Mouse (Mus musculus): ENCODE measurements around the gene Il5. TPM values are rescaled to one million over a fixed set of nuclear protein-coding genes. Genes with fewer than 3 reads are reported as not detected.
A peak's percentile ranks its signal among the peaks of the same experiment; 100 is the strongest.

Gene Il5
- polyA plus RNA-seq, 1 experiment from 2014 or later = not detected

- Histone ChIP-seq H3K9ac (replicated peaks) (no peak overlapping the region; the same call in 1 of the 2 replicates), H3K4me1 (replicated peaks) (peaks cover 29% of the 10 kb centered on the region), H3K36me3 (no peaks in the 10 kb centered on the region), H3K4me3 (replicated peaks) (peak overlapping the region; percentile 29), H3K27me3 (peaks cover 63% of the 10 kb centered on the region), H3K27ac (no peak overlapping the region), H3K4me2 (replicated peaks) (peak overlapping the region; percentile 60), H3K9me3 (no peaks in the 10 kb centered on the region)
- ATAC-seq = no peak; the same call in 1 of the 2 replicates
- WGBS = 14% methylated on average over 23 of the region's 23 CpGs
Observed at GRCm38 (mm10) chr11:53762827-53763495, 42.4 kb downstream of the Il5 start.

- Histone ChIP-seq H3K4me1 (replicated peaks) (peaks cover 29% of the 10 kb centered on the region), H3K4me3 (replicated peaks) (peak overlapping the region; percentile 29), H3K27ac (no peak overlapping the region), H3K9ac (replicated peaks) (peak overlapping the region; percentile 33), H3K36me3 (no peaks in the 10 kb centered on the region), H3K4me2 (replicated peaks) (peak overlapping the region; percentile 60), H3K9me3 (no peaks in the 10 kb centered on the region), H3K27me3 (peaks cover 69% of the 10 kb centered on the region)
- WGBS = 4% methylated on average over 33 of the region's 33 CpGs
- peak; percentile 73 for ATAC-seq
Observed at GRCm38 (mm10) chr11:53763496-53764140, 43.0 kb downstream of the Il5 start.

GRCm38 (mm10) chr11:53764581-53764980 lies 44.0 kb downstream of the Il5 start:
- H3K4me3 ChIP-seq (replicated peaks) = no peak overlapping the region
- peaks cover 22% of the 10 kb centered on the region for H3K4me1 ChIP-seq (replicated peaks)
- WGBS = 44% methylated on average over 5 of the region's 5 CpGs
- no peak overlapping the region for H3K9ac ChIP-seq (replicated peaks)
- H3K36me3 ChIP-seq = no peaks in the 10 kb centered on the region
- ATAC-seq = no peak
- no peak overlapping the region for H3K4me2 ChIP-seq (replicated peaks)
- peaks cover 70% of the 10 kb centered on the region for H3K27me3 ChIP-seq
- H3K9me3 ChIP-seq = no peaks in the 10 kb centered on the region
- no peak overlapping the region for H3K27ac ChIP-seq

- WGBS = 78% methylated on average over 13 of the region's 13 CpGs
- H3K27ac ChIP-seq = no peak overlapping the region
- no peaks in the 10 kb centered on the region for H3K9me3 ChIP-seq
- H3K27me3 ChIP-seq = peaks cover 50% of the 10 kb centered on the region
- no peaks in the 10 kb centered on the region for H3K36me3 ChIP-seq
- no peak overlapping the region for H3K9ac ChIP-seq (replicated peaks)
- H3K4me2 ChIP-seq (replicated peaks) = no peak overlapping the region
- peaks cover 10% of the 10 kb centered on the region for H3K4me1 ChIP-seq (replicated peaks)
- H3K4me3 ChIP-seq (replicated peaks) = no peak overlapping the region
- ATAC-seq = no peak
Observed at GRCm38 (mm10) chr11:53768422-53769184, 48.0 kb downstream of the Il5 start.

- Histone ChIP-seq H3K27me3 (peaks cover 48% of the 10 kb centered on the region), H3K4me1 (replicated peaks) (peaks cover 5% of the 10 kb centered on the region; the same call in 1 of the 2 replicates), H3K4me2 (replicated peaks) (peak overlapping the region; percentile 99), H3K9me3 (no peaks in the 10 kb centered on the region), H3K27ac (no peak overlapping the region), H3K4me3 (replicated peaks) (peak overlapping the region; percentile 68; the same call in 1 of the 2 replicates), H3K36me3 (no peaks in the 10 kb centered on the region), H3K9ac (replicated peaks) (peak overlapping the region; percentile 65; the same call in 1 of the 2 replicates)
- WGBS = 60% methylated on average over 12 of the region's 12 CpGs
- ATAC-seq = no peak
Observed at GRCm38 (mm10) chr11:53769185-53769576, 48.6 kb downstream of the Il5 start.

- WGBS = under 1% methylated on average over 38 of the region's 40 CpGs
- Histone ChIP-seq H3K9ac (replicated peaks) (peak within 1 kb of the TSS; percentile 65), H3K9me3 (no peaks in the 10 kb centered on the region), H3K4me3 (replicated peaks) (peak within 1 kb of the TSS; percentile 68), H3K4me1 (replicated peaks) (peaks cover 5% of the 10 kb centered on the region; the same call in 1 of the 2 replicates), H3K36me3 (no peaks in the 10 kb centered on the region), H3K4me2 (replicated peaks) (peak within 1 kb of the TSS; percentile 99), H3K27me3 (peaks cover 42% of the 10 kb centered on the region), H3K27ac (no peak within 1 kb of the TSS; the same call in 1 of the 2 replicates)
- peak; percentile 93 for ATAC-seq
Observed at GRCm38 (mm10) chr11:53769760-53770124, 49.1 kb downstream of the Il5 start, which contains the start of gene Irf1. Gene Irf1 (plus strand): TSS chr11:53770014.

GRCm38 (mm10) chr11:53770125-53770791 lies 49.7 kb downstream of the Il5 start:
- H3K36me3 ChIP-seq = no peaks in the 10 kb centered on the region
- H3K4me1 ChIP-seq (replicated peaks) = peaks cover 5% of the 10 kb centered on the region; the same call in 1 of the 2 replicates
- WGBS = 1% methylated on average over 59 of the region's 75 CpGs
- ATAC-seq = peak; percentile 85
- peak overlapping the region; percentile 65 for H3K9ac ChIP-seq (replicated peaks)
- H3K9me3 ChIP-seq = no peaks in the 10 kb centered on the region
- no peak overlapping the region; the same call in 1 of the 2 replicates for H3K27ac ChIP-seq
- H3K27me3 ChIP-seq = peaks cover 41% of the 10 kb centered on the region
- peak overlapping the region; percentile 68 for H3K4me3 ChIP-seq (replicated peaks)
- peak overlapping the region; percentile 99 for H3K4me2 ChIP-seq (replicated peaks)

- peak overlapping the region; percentile 68 for H3K4me3 ChIP-seq (replicated peaks)
- peak overlapping the region; percentile 99 for H3K4me2 ChIP-seq (replicated peaks)
- no peak overlapping the region for H3K9ac ChIP-seq (replicated peaks)
- no peaks in the 10 kb centered on the region for H3K36me3 ChIP-seq
- H3K27ac ChIP-seq = no peak overlapping the region
- no peaks in the 10 kb centered on the region for H3K9me3 ChIP-seq
- H3K27me3 ChIP-seq = peaks cover 37% of the 10 kb centered on the region
- ATAC-seq = no peak
- peaks cover 5% of the 10 kb centered on the region; the same call in 1 of the 2 replicates for H3K4me1 ChIP-seq (replicated peaks)
- 82% methylated on average over 11 of the region's 11 CpGs for WGBS
Observed at GRCm38 (mm10) chr11:53771001-53771744, 50.6 kb downstream of the Il5 start.

GRCm38 (mm10) chr11:53772536-53772935 lies 51.9 kb downstream of the Il5 start:
- peaks cover 34% of the 10 kb centered on the region for H3K27me3 ChIP-seq
- WGBS = 84% methylated on average over 9 of the region's 9 CpGs
- H3K9me3 ChIP-seq = no peaks in the 10 kb centered on the region
- H3K36me3 ChIP-seq = no peaks in the 10 kb centered on the region
- H3K4me2 ChIP-seq (replicated peaks) = no peak overlapping the region
- no peak overlapping the region for H3K9ac ChIP-seq (replicated peaks)
- ATAC-seq = no peak
- H3K27ac ChIP-seq = no peak overlapping the region
- no peak overlapping the region for H3K4me3 ChIP-seq (replicated peaks)
- peaks cover 5% of the 10 kb centered on the region; the same call in 1 of the 2 replicates for H3K4me1 ChIP-seq (replicated peaks)

- Histone ChIP-seq H3K4me3 (replicated peaks) (no peak within 1 kb of the TSS), H3K4me1 (replicated peaks) (peaks cover 5% of the 10 kb centered on the region; the same call in 1 of the 2 replicates), H3K27me3 (peaks cover 33% of the 10 kb centered on the region), H3K27ac (no peak within 1 kb of the TSS), H3K4me2 (replicated peaks) (no peak within 1 kb of the TSS), H3K36me3 (no peaks in the 10 kb centered on the region), H3K9ac (replicated peaks) (no peak within 1 kb of the TSS), H3K9me3 (no peaks in the 10 kb centered on the region)
- WGBS = 93% methylated on average over 5 of the region's 5 CpGs
- ATAC-seq = no peak
Observed at GRCm38 (mm10) chr11:53773087-53773486, 52.5 kb downstream of the Il5 start, which contains the start of gene Gm17334. Gene Gm17334 (minus strand): TSS chr11:53773187.
